Mouse (Mus musculus) heart, embryonic 14.5 days (tissue): ENCODE measurements around the gene Ripor1. TPM values are rescaled to one million over a fixed set of nuclear protein-coding genes. Genes with fewer than 3 reads are reported as not detected.

ENCODE experiments used
- ATAC-seq: fragments of 200-750 bp; cut with Nextera tagmentation; 2 replicates; pipeline ENCODE4 v1.8.0; 2017; ENCODE audit warnings: low read depth, moderate TSS enrichment; ENCODE audit not compliant: insufficient number of reproducible peaks, insufficient read depth, low FRiP score
- H3K27ac ChIP-seq, 2 experiments: fragments of 200-500 bp in 1 of 2; fragments of 300-500 bp in 1 of 2; sonication (generic) in 1 of 2; replicated peaks in 1 of 2; 2 replicates each; pipeline ENCODE4 v1.5.1; 2012 to 2014; ENCODE audit warnings: low read depth in 2 of 2, low read length in 2 of 2, control low read depth in 1 of 2, mild to moderate bottlenecking in 1 of 2, mixed read lengths in 1 of 2; ENCODE audit not compliant: control insufficient read depth in 1 of 2, insufficient read depth in 1 of 2
- H3K27me3 ChIP-seq: fragments of 300-500 bp; sonication (generic); 2 replicates; pipeline ENCODE4 v1.6.1; 2014; ENCODE audit warnings: mild to moderate bottlenecking, low read length, control low read depth; ENCODE audit not compliant: control insufficient read depth, insufficient read depth
- H3K36me3 ChIP-seq: fragments of 300-500 bp; sonication (generic); 2 replicates; pipeline ENCODE4 v1.6.1; 2014; ENCODE audit warnings: mild to moderate bottlenecking, control low read depth, low read length, mixed read lengths; ENCODE audit not compliant: control insufficient read depth, insufficient read depth
- H3K4me1 ChIP-seq, 2 experiments: fragments of 200-500 bp in 1 of 2; fragments of 300-500 bp in 1 of 2; sonication (generic) in 1 of 2; 2 replicates each; pipeline ENCODE4 v1.6.1; 2012 to 2014; ENCODE audit warnings: low read length in 2 of 2, control low read depth in 1 of 2, mixed read lengths in 1 of 2; ENCODE audit not compliant: control insufficient read depth in 2 of 2, insufficient read depth in 2 of 2
- H3K4me2 ChIP-seq: fragments of 300-500 bp; sonication (generic); 2 replicates; pipeline ENCODE4 v1.6.1; 2014; ENCODE audit warnings: mild to moderate bottlenecking, low read length
- H3K4me3 ChIP-seq, 2 experiments: fragments of 200-500 bp in 1 of 2; fragments of 300-500 bp in 1 of 2; sonication (generic) in 1 of 2; 2 replicates each; pipeline ENCODE4 v1.5.1; 2012 to 2014; ENCODE audit warnings: low read length in 2 of 2, mild to moderate bottlenecking in 2 of 2, control low read depth in 1 of 2, low read depth in 1 of 2, moderate library complexity in 1 of 2; ENCODE audit not compliant: control insufficient read depth in 1 of 2, insufficient read depth in 1 of 2
- H3K9ac ChIP-seq: fragments of 300-500 bp; sonication (generic); 2 replicates; pipeline ENCODE4 v1.6.1; 2014; ENCODE audit warnings: mild to moderate bottlenecking, low read length
- H3K9me3 ChIP-seq: fragments of 300-500 bp; sonication (generic); 2 replicates; pipeline ENCODE4 v1.6.1; 2016; ENCODE audit warnings: low read length, control low read depth; ENCODE audit not compliant: control insufficient read depth
- WGBS: fragments of 180-500 bp; shearing (Covaris S2); extraction: QIAGEN DNeasy Blood & Tissue Kit; methylation state at CpG from one replicate; pipeline ENCODE4 v1.1.7; 2014; 5-methylcytosine and 5-hydroxymethylcytosine counted together
- polyA plus RNA-seq: library from polyadenylated mRNA; unstranded; fragments of >200 nt; fragmentation: Nextera tagmentation; extraction: Ambion mirVana; gene quantifications from 2 replicates; pipeline ENCODE4 v1.2.1, GENCODE M21; 2014

The Ripor1 gene
- polyA plus RNA-seq, 1 experiment from 2014 or later, result 25.8 TPM

GRCm38 (mm10) chr8:105606189-105607023 is 1.4 kb downstream of the Ripor1 start:
- Histone ChIP-seq H3K27me3 (no peaks in the 10 kb centered on the region), H3K4me2 (peak overlapping the region; percentile 89), H3K9ac (peak overlapping the region; percentile 96), H3K4me1 (peaks cover 14 to 23% of the 10 kb centered on the region in 2 experiments), H3K36me3 (peaks cover 4% of the 10 kb centered on the region), H3K27ac (peak overlapping the region; percentile 89 to 92), H3K4me3 (peak overlapping the region; percentile 88 to 97), H3K9me3 (no peaks in the 10 kb centered on the region)
- ATAC-seq, result peak; percentile 59
- WGBS, result 2% methylated on average over 30 of the region's 30 CpGs

GRCm38 (mm10) chr8:105607062-105607461 is 2.0 kb downstream of the Ripor1 start:
- Histone ChIP-seq H3K9me3 (no peaks in the 10 kb centered on the region), H3K4me2 (peak overlapping the region; percentile 89), H3K27ac (peak overlapping the region; percentile 89 to 92), H3K9ac (peak overlapping the region; percentile 96), H3K36me3 (peaks cover 6% of the 10 kb centered on the region), H3K4me1 (peaks cover 14 to 23% of the 10 kb centered on the region in 2 experiments), H3K4me3 (peak overlapping the region; percentile 88 to 97), H3K27me3 (no peaks in the 10 kb centered on the region)
- WGBS, result 4% methylated on average over 10 of the region's 10 CpGs
- no peak for ATAC-seq

GRCm38 (mm10) chr8:105607684-105608083 is 2.6 kb downstream of the Ripor1 start:
- Histone ChIP-seq H3K4me1 (peaks cover 14 to 26% of the 10 kb centered on the region in 2 experiments), H3K9me3 (no peaks in the 10 kb centered on the region), H3K27ac (no peak overlapping the region), H3K36me3 (peaks cover 6% of the 10 kb centered on the region), H3K9ac (no peak overlapping the region), H3K4me2 (peak overlapping the region; percentile 89), H3K4me3 (no peak overlapping the region), H3K27me3 (no peaks in the 10 kb centered on the region)
- WGBS, result 27% methylated on average over 4 of the region's 4 CpGs
- ATAC-seq, result no peak

- no peak overlapping the region for H3K4me2 ChIP-seq
- H3K9me3 ChIP-seq, result no peaks in the 10 kb centered on the region
- H3K4me1 ChIP-seq, result peaks cover 14 to 30% of the 10 kb centered on the region in 2 experiments
- 42% methylated on average over 2 of the region's 2 CpGs for WGBS
- no peaks in the 10 kb centered on the region for H3K27me3 ChIP-seq
- ATAC-seq, result no peak
- no peak overlapping the region for H3K9ac ChIP-seq
- H3K36me3 ChIP-seq, result peaks cover 6% of the 10 kb centered on the region
- no peak overlapping the region for H3K4me3 ChIP-seq
- no peak overlapping the region for H3K27ac ChIP-seq
Observed at GRCm38 (mm10) chr8:105609355-105609754, 4.3 kb downstream of the Ripor1 start.

- WGBS, result 65% methylated on average over 4 of the region's 4 CpGs
- Histone ChIP-seq H3K4me2 (no peak overlapping the region), H3K27ac (no peak overlapping the region), H3K36me3 (peaks cover 7% of the 10 kb centered on the region), H3K4me1 (peaks cover 11 to 26% of the 10 kb centered on the region in 2 experiments), H3K4me3 (no peak overlapping the region), H3K27me3 (no peaks in the 10 kb centered on the region), H3K9me3 (no peaks in the 10 kb centered on the region), H3K9ac (no peak overlapping the region)
- no peak for ATAC-seq
Observed at GRCm38 (mm10) chr8:105609771-105610170, 4.7 kb downstream of the Ripor1 start.

GRCm38 (mm10) chr8:105611836-105612235 is 6.8 kb downstream of the Ripor1 start:
- 87% methylated on average over 9 of the region's 9 CpGs for WGBS
- no peak overlapping the region for H3K27ac ChIP-seq
- no peak overlapping the region for H3K9ac ChIP-seq
- no peak overlapping the region for H3K4me2 ChIP-seq
- no peak overlapping the region for H3K4me3 ChIP-seq
- no peaks in the 10 kb centered on the region for H3K9me3 ChIP-seq
- no peaks in the 10 kb centered on the region for H3K27me3 ChIP-seq
- ATAC-seq, result no peak
- H3K36me3 ChIP-seq, result peaks cover 28% of the 10 kb centered on the region
- H3K4me1 ChIP-seq, result peaks cover 8 to 26% of the 10 kb centered on the region in 2 experiments

GRCm38 (mm10) chr8:105613037-105613436 is 8.0 kb downstream of the Ripor1 start:
- H3K4me1 ChIP-seq, result peaks cover 0 to 16% of the 10 kb centered on the region in 2 experiments
- H3K9ac ChIP-seq, result peak overlapping the region; percentile 39; the same call in 1 of the 2 replicates
- H3K4me3 ChIP-seq, result peak overlapping the region; percentile 52
- H3K36me3 ChIP-seq, result peaks cover 40% of the 10 kb centered on the region
- H3K9me3 ChIP-seq, result no peaks in the 10 kb centered on the region
- H3K27ac ChIP-seq, result peak overlapping the region in 1 of 2 experiments; percentile 19; a peak in 1 of 4 replicates
- H3K27me3 ChIP-seq, result no peaks in the 10 kb centered on the region
- H3K4me2 ChIP-seq, result peak overlapping the region; percentile 93
- 5% methylated on average over 20 of the region's 20 CpGs for WGBS
- no peak for ATAC-seq
